Mouse (Mus musculus): ENCODE data around the gene Ntrk1.
A peak's percentile ranks its signal among the peaks of the same experiment; 100 is the strongest.

Ntrk1 gene

GRCm38 (mm10) chr3:87767764-87768163 lies 27.2 kb downstream of the Ntrk1 start:
- no peak; the same call in 1 of the 2 replicates for TF ChIP-seq GATA4 (IDR thresholded peaks at IDR 0.05; ENCODE audit: insufficient replicate concordance, low read length)

- TF ChIP-seq GATA4 (IDR thresholded peaks at IDR 0.05; ENCODE audit: insufficient replicate concordance, low read length) = no peak
Observed at GRCm38 (mm10) chr3:87766284-87766667, 28.7 kb downstream of the Ntrk1 start.

GRCm38 (mm10) chr3:87765631-87766283 lies 29.2 kb downstream of the Ntrk1 start:
- no peak for TF ChIP-seq GATA4 (IDR thresholded peaks at IDR 0.05; ENCODE audit: insufficient replicate concordance, low read length)

GRCm38 (mm10) chr3:87765091-87765490 lies 29.9 kb downstream of the Ntrk1 start:
- peak; percentile 65; the same call in 1 of the 2 replicates for TF ChIP-seq GATA4 (IDR thresholded peaks at IDR 0.05; ENCODE audit: insufficient replicate concordance, low read length)

GRCm38 (mm10) chr3:87764506-87764905 lies 30.5 kb downstream of the Ntrk1 start:
- no peak for TF ChIP-seq GATA4 (IDR thresholded peaks at IDR 0.05; ENCODE audit: insufficient replicate concordance, low read length)

- TF ChIP-seq GATA4 (IDR thresholded peaks at IDR 0.05; ENCODE audit: insufficient replicate concordance, low read length) = peak; percentile 12; the same call in 1 of the 2 replicates
Observed at GRCm38 (mm10) chr3:87763683-87764289, 31.2 kb downstream of the Ntrk1 start.

GRCm38 (mm10) chr3:87763202-87763601 lies 31.8 kb downstream of the Ntrk1 start:
- no peak for TF ChIP-seq GATA4 (IDR thresholded peaks at IDR 0.05; ENCODE audit: insufficient replicate concordance, low read length)

GRCm38 (mm10) chr3:87761408-87762375 lies 33.3 kb downstream of the Ntrk1 start:
- no peak for TF ChIP-seq GATA4 (IDR thresholded peaks at IDR 0.05; ENCODE audit: insufficient replicate concordance, low read length)

GRCm38 (mm10) chr3:87758641-87759040 lies 36.3 kb downstream of the Ntrk1 start:
- TF ChIP-seq GATA4 (IDR thresholded peaks at IDR 0.05; ENCODE audit: insufficient replicate concordance, low read length) = no peak

GRCm38 (mm10) chr3:87756488-87756887 lies 38.5 kb downstream of the Ntrk1 start:
- TF ChIP-seq GATA4 (IDR thresholded peaks at IDR 0.05; ENCODE audit: insufficient replicate concordance, low read length) = no peak

GRCm38 (mm10) chr3:87755964-87756363 lies 39.0 kb downstream of the Ntrk1 start:
- TF ChIP-seq GATA4 (IDR thresholded peaks at IDR 0.05; ENCODE audit: insufficient replicate concordance, low read length) = no peak

GRCm38 (mm10) chr3:87753829-87754228 lies 41.1 kb downstream of the Ntrk1 start:
- no peak for TF ChIP-seq GATA4 (IDR thresholded peaks at IDR 0.05; ENCODE audit: insufficient replicate concordance, low read length)

GRCm38 (mm10) chr3:87752567-87752966 lies 42.4 kb downstream of the Ntrk1 start:
- TF ChIP-seq GATA4 (IDR thresholded peaks at IDR 0.05; ENCODE audit: insufficient replicate concordance, low read length) = no peak

- no peak for TF ChIP-seq GATA4 (IDR thresholded peaks at IDR 0.05; ENCODE audit: insufficient replicate concordance, low read length)
Observed at GRCm38 (mm10) chr3:87749977-87750376, 45.0 kb downstream of the Ntrk1 start.

GRCm38 (mm10) chr3:87749036-87749435 lies 45.9 kb downstream of the Ntrk1 start:
- TF ChIP-seq GATA4 (IDR thresholded peaks at IDR 0.05; ENCODE audit: insufficient replicate concordance, low read length) = no peak

- no peak for TF ChIP-seq GATA4 (IDR thresholded peaks at IDR 0.05; ENCODE audit: insufficient replicate concordance, low read length)
Observed at GRCm38 (mm10) chr3:87748431-87748830, 46.5 kb downstream of the Ntrk1 start, which contains the start of gene Lrrc71. TSS of gene Lrrc71 (minus strand) at chr3:87748625.

Measured in liver, adult (tissue).